Mouse (Mus musculus) heart, adult 2 months (tissue): ENCODE data around the gene Wdr54. TPM values are rescaled to one million over a fixed set of nuclear protein-coding genes. Genes with fewer than 3 reads are reported as not detected.

Experiments used
- DNase-seq, 2 experiments: peaks; one replicate each; pipeline ENCODE4 v3.0.0; 2021
- H3K27ac ChIP-seq: fragments of 200-600 bp; 2 replicates; pipeline ENCODE4 v1.8.1; 2022
- H3K27me3 ChIP-seq: fragments of 200-500 bp; 2 replicates; pipeline ENCODE4 v1.6.1; 2012; ENCODE audit warnings: mild to moderate bottlenecking, low read length, inconsistent platforms, mixed read lengths; ENCODE audit not compliant: control insufficient read depth, insufficient read depth
- H3K36me3 ChIP-seq: fragments of 200-500 bp; 2 replicates; pipeline ENCODE4 v1.6.1; 2012; ENCODE audit warnings: low read length, inconsistent platforms; ENCODE audit not compliant: control insufficient read depth, insufficient read depth
- H3K4me1 ChIP-seq: fragments of 200-500 bp; 2 replicates; pipeline ENCODE4 v1.6.1; 2011; ENCODE audit warnings: low read length; ENCODE audit not compliant: control insufficient read depth, insufficient read depth
- H3K4me3 ChIP-seq: fragments of 200-600 bp; 2 replicates; pipeline ENCODE4 v1.8.1; 2022
- H3K79me2 ChIP-seq: fragments of 200-500 bp; replicated peaks from 2 replicates; pipeline ENCODE4 v1.6.1; 2012; ENCODE audit warnings: mild to moderate bottlenecking, inconsistent platforms, low read length, moderate library complexity, mixed read lengths; ENCODE audit not compliant: control insufficient read depth, insufficient read depth
- H3K9ac ChIP-seq: fragments of 200-500 bp; 2 replicates; pipeline ENCODE4 v1.6.1; 2012; ENCODE audit warnings: low read depth, mild to moderate bottlenecking, control low read depth, inconsistent platforms, low read length, mixed read lengths
- CTCF ChIP-seq: fragments of 200-600 bp; IDR thresholded peaks from 2 replicates; pipeline ENCODE4 v1.8.1; 2022; ENCODE audit warnings: antibody characterized with exemption, mild to moderate bottlenecking, moderate library complexity
- EP300 ChIP-seq: fragments of 200-500 bp; IDR thresholded peaks from 2 replicates; pipeline ENCODE4 v1.6.1; 2011; ENCODE audit warnings: low read depth, low read length, control low read depth; ENCODE audit not compliant: insufficient read depth
- POLR2A ChIP-seq: fragments of 200-500 bp; IDR thresholded peaks from 2 replicates; pipeline ENCODE4 v1.6.1; 2011; ENCODE audit warnings: mild to moderate bottlenecking, low read depth, low read length, control low read depth; ENCODE audit not compliant: insufficient read depth
- WGBS: fragments of 180-500 bp; shearing (Covaris S2); methylation state at CpG from one replicate; pipeline ENCODE4 v1.1.7; 2018; 5-methylcytosine and 5-hydroxymethylcytosine counted together
- intact Hi-C: fragments of 180-260 bp; cut with DNase I; formaldehyde crosslinking; loops from one replicate; pipeline ENCODE4 v1.15.1; 2025
- polyA plus RNA-seq: library from polyadenylated mRNA; depleted of rRNA; stranded (reverse); fragments of >200 nt; gene quantifications from 2 replicates; pipeline ENCODE4 v1.2.3, GENCODE M21; 2012
- total RNA-seq, 2 experiments: library from RNA; stranded (reverse); gene quantifications; 2 replicates each; pipeline ENCODE4 v1.2.3; 2021

The Wdr54 gene
- total and polyA plus RNA-seq, 3 experiments: 0.89 to 2.1 (median 1.3) TPM

GRCm38 (mm10) chr6:83145209-83145608 is 11.0 kb downstream of the Wdr54 start:
- no peak for TF ChIP-seq POLR2A
- no peak for TF ChIP-seq EP300
- TF ChIP-seq CTCF: no peak
- Histone ChIP-seq H3K4me1 (0 out of 2 replicates have a peak, but pooled peaks cover 2% of the 10 kb centered on the region), H3K36me3 (no peaks in the 10 kb centered on the region), H3K9ac (no peak overlapping the region), H3K4me3 (no peak overlapping the region), H3K27me3 (no peaks in the 10 kb centered on the region), H3K79me2 (no peaks in the 10 kb centered on the region), H3K27ac (no peak overlapping the region)
- WGBS: 22% methylated on average over 2 of the region's 2 CpGs
- DNase-seq: no peak
- intact Hi-C loops: no loop called here

GRCm38 (mm10) chr6:83142886-83143285 is 13.3 kb downstream of the Wdr54 start:
- no peak for TF ChIP-seq EP300
- TF ChIP-seq CTCF: no peak
- no peak for TF ChIP-seq POLR2A
- WGBS: 77% methylated on average over 11 of the region's 11 CpGs
- H3K27ac ChIP-seq: no peak overlapping the region; the same call in 1 of the 2 replicates
- H3K36me3 ChIP-seq: no peaks in the 10 kb centered on the region
- H3K9ac ChIP-seq: no peak overlapping the region
- no peak overlapping the region for H3K4me3 ChIP-seq
- DNase-seq: no peak
- H3K79me2 ChIP-seq: no peaks in the 10 kb centered on the region
- H3K27me3 ChIP-seq: no peaks in the 10 kb centered on the region
- intact Hi-C loops: no loop called here
- H3K4me1 ChIP-seq: peaks cover 2% of the 10 kb centered on the region; the same call in 1 of the 2 replicates

- Histone ChIP-seq H3K27ac (peak overlapping the region; percentile 49), H3K27me3 (no peaks in the 10 kb centered on the region), H3K36me3 (no peaks in the 10 kb centered on the region), H3K9ac (peak overlapping the region; percentile 50; the same call in 1 of the 2 replicates), H3K4me3 (peak overlapping the region; percentile 47), H3K79me2 (no peaks in the 10 kb centered on the region), H3K4me1 (peaks cover 2% of the 10 kb centered on the region; the same call in 1 of the 2 replicates)
- peak; percentile 48 for TF ChIP-seq POLR2A
- TF ChIP-seq EP300: no peak
- 6% methylated on average over 41 of the region's 41 CpGs for WGBS
- DNase-seq: peak; percentile 38 to 50
- intact Hi-C loops: no loop called here
Observed at GRCm38 (mm10) chr6:83142211-83142731, 13.9 kb downstream of the Wdr54 start.

- H3K4me3 ChIP-seq: peak overlapping the region; percentile 47; the same call in 1 of the 2 replicates
- no peak overlapping the region for H3K9ac ChIP-seq
- H3K27ac ChIP-seq: peak overlapping the region; percentile 49; the same call in 1 of the 2 replicates
- no peak for DNase-seq
- WGBS: 40% methylated on average over 4 of the region's 4 CpGs
- no peaks in the 10 kb centered on the region for H3K79me2 ChIP-seq
- H3K27me3 ChIP-seq: no peaks in the 10 kb centered on the region
- intact Hi-C loops: loop anchor here (2.0 kb wide), 1 partner anchor 17 kb away; no protein-coding TSS in a partner anchor
- TF ChIP-seq CTCF: no peak
- 0 out of 2 replicates have a peak, but pooled peaks have one; percentile 16 for TF ChIP-seq POLR2A
- no peaks in the 10 kb centered on the region for H3K36me3 ChIP-seq
- peaks cover 2% of the 10 kb centered on the region; the same call in 1 of the 2 replicates for H3K4me1 ChIP-seq
Observed at GRCm38 (mm10) chr6:83141636-83142035, 14.6 kb downstream of the Wdr54 start.

GRCm38 (mm10) chr6:83140044-83140443 is 16.2 kb downstream of the Wdr54 start:
- intact Hi-C loops: loop anchor here (2.0 kb wide), 1 partner anchor 19 kb away; no protein-coding TSS in a partner anchor
- Histone ChIP-seq H3K9ac (no peak overlapping the region), H3K79me2 (no peaks in the 10 kb centered on the region), H3K36me3 (no peaks in the 10 kb centered on the region), H3K4me3 (no peak overlapping the region), H3K4me1 (peaks cover 7% of the 10 kb centered on the region; the same call in 1 of the 2 replicates), H3K27me3 (no peaks in the 10 kb centered on the region), H3K27ac (no peak overlapping the region)
- no peak for DNase-seq
- TF ChIP-seq POLR2A: no peak
- no peak for TF ChIP-seq CTCF
- no peak for TF ChIP-seq EP300
- 86% methylated on average over 8 of the region's 8 CpGs for WGBS

DNA sequence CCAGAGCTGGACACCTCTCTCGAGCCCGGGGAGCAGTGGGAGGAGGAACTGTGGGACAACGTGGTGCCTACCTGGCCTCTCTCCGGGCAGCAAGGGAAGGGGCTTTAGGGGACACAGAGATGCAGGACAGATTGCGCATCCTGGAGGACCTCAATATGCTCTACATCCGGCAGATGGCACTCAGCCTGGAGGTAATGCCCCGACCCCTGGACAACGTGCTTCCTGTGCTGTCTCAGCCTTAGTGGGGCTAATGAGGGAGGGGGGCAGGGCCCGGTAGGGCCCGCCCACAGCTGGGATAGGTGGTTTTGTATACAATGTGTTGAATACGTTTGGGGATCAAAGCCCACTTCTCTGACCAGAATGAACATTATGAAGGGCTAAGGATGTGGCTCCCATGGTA is 18.1 kb downstream of the Wdr54 start:
- 5% methylated on average over 11 of the region's 11 CpGs for WGBS
- Histone ChIP-seq H3K9ac (peak overlapping the region; percentile 79), H3K4me3 (peak overlapping the region; percentile 63), H3K79me2 (no peaks in the 10 kb centered on the region), H3K36me3 (no peaks in the 10 kb centered on the region), H3K27ac (peak overlapping the region; percentile 89), H3K27me3 (no peaks in the 10 kb centered on the region), H3K4me1 (peaks cover 7% of the 10 kb centered on the region; the same call in 1 of the 2 replicates)
- TF ChIP-seq POLR2A (no peak), CTCF (no peak), EP300 (no peak)
- DNase-seq: peak in 1 of 2 experiments; percentile 43
- intact Hi-C loops: no loop called here
